Mouse (Mus musculus) MEL (cell line): ENCODE data around the gene Nxf3. TPM values are rescaled to one million over a fixed set of nuclear protein-coding genes. Genes with fewer than 3 reads are reported as not detected.

Source experiments
- DNase-seq: peaks from one replicate; pipeline ENCODE4 v3.0.0; 2011; ENCODE audit warnings: low read depth, low spot score
- H3K27ac ChIP-seq: 2 replicates; pipeline ENCODE4 v1.5.1; 2012; ENCODE audit warnings: low read depth, mild to moderate bottlenecking, control low read depth, low read length, moderate library complexity; ENCODE audit not compliant: control insufficient read depth
- H3K27me3 ChIP-seq, 2 experiments: fragments of 150-350 bp in 1 of 2; sonication (generic) in 1 of 2; 2 replicates each; pipeline ENCODE4 v1.6.1; 2012; ENCODE audit warnings: low read length in 2 of 2, mild to moderate bottlenecking in 2 of 2, improper control_type of control experiment in 1 of 2, moderate library complexity in 1 of 2; ENCODE audit not compliant: insufficient read depth in 2 of 2, control insufficient read depth in 1 of 2
- H3K36me3 ChIP-seq, 2 experiments: 2 replicates each; pipeline ENCODE4 v1.6.1; 2012 to 2014; ENCODE audit warnings: low read length in 2 of 2, improper control_type of control experiment in 1 of 2, inconsistent platforms in 1 of 2, mild to moderate bottlenecking in 1 of 2; ENCODE audit not compliant: insufficient read depth in 2 of 2, control insufficient read depth in 1 of 2
- H3K4me1 ChIP-seq, 2 experiments: fragments of 150-350 bp in 1 of 2; sonication (generic) in 1 of 2; 2 replicates each; pipeline ENCODE4 v1.6.1; 2012; ENCODE audit warnings: low read length in 2 of 2, improper control_type of control experiment in 1 of 2, mild to moderate bottlenecking in 1 of 2; ENCODE audit not compliant: insufficient read depth in 2 of 2, control insufficient read depth in 1 of 2
- H3K4me3 ChIP-seq, 2 experiments: fragments of 150-350 bp in 1 of 2; sonication (generic) in 1 of 2; 2 replicates each; pipeline ENCODE4 v1.5.1; 2012; ENCODE audit warnings: low read depth in 2 of 2, low read length in 2 of 2, mild to moderate bottlenecking in 2 of 2, moderate library complexity in 2 of 2, control low read depth in 1 of 2, improper control_type of control experiment in 1 of 2; ENCODE audit not compliant: control insufficient read depth in 1 of 2, insufficient read depth in 1 of 2
- H3K79me2 ChIP-seq: 2 replicates; pipeline ENCODE4 v1.6.1; 2012; ENCODE audit warnings: mild to moderate bottlenecking, low read length, moderate library complexity; ENCODE audit not compliant: control insufficient read depth, poor library complexity, insufficient read depth
- H3K9ac ChIP-seq: 2 replicates; pipeline ENCODE4 v1.6.1; 2012; ENCODE audit warnings: low read depth, mild to moderate bottlenecking, control low read depth, low read length, moderate library complexity; ENCODE audit not compliant: control insufficient read depth, poor library complexity, severe bottlenecking
- H3K9me3 ChIP-seq: fragments of 150-350 bp; sonication (generic); replicated peaks from 2 replicates; pipeline ENCODE4 v1.6.1; 2012; ENCODE audit warnings: mild to moderate bottlenecking, low read length, improper control_type of control experiment, moderate library complexity; ENCODE audit not compliant: insufficient read depth
- CHD2 ChIP-seq: IDR thresholded peaks from 2 replicates; pipeline ENCODE4 v1.6.1; 2011; ENCODE audit warnings: low read length, improper control_type of control experiment
- E2F4 ChIP-seq: IDR thresholded peaks from 2 replicates; pipeline ENCODE4 v1.6.1; 2011; ENCODE audit warnings: low read depth, low read length, improper control_type of control experiment, borderline replicate concordance
- ETS1 ChIP-seq: IDR thresholded peaks from 2 replicates; pipeline ENCODE4 v1.6.1; 2012; ENCODE audit warnings: low read depth, mild to moderate bottlenecking, inconsistent platforms, low read length, improper control_type of control experiment, moderate library complexity
- GABPA ChIP-seq: IDR thresholded peaks from 2 replicates; pipeline ENCODE4 v1.6.1; 2012; ENCODE audit warnings: low read depth, mild to moderate bottlenecking, inconsistent platforms, low read length, improper control_type of control experiment, moderate library complexity
- HCFC1 ChIP-seq: IDR thresholded peaks from 2 replicates; pipeline ENCODE4 v1.6.1; 2012; ENCODE audit warnings: low read depth, mild to moderate bottlenecking, inconsistent platforms, low read length, improper control_type of control experiment, moderate library complexity
- MAFK ChIP-seq: IDR thresholded peaks from 2 replicates; pipeline ENCODE4 v1.6.1; 2011; ENCODE audit warnings: low read depth, mild to moderate bottlenecking, low read length, improper control_type of control experiment, borderline replicate concordance
- MAZ ChIP-seq: IDR thresholded peaks from 2 replicates; pipeline ENCODE4 v1.6.1; 2012; ENCODE audit warnings: low read depth, mild to moderate bottlenecking, inconsistent platforms, low read length, improper control_type of control experiment
- MEF2A ChIP-seq: IDR thresholded peaks from 2 replicates; pipeline ENCODE4 v1.6.1; 2014; ENCODE audit warnings: low read depth, mild to moderate bottlenecking, inconsistent platforms, low read length, improper control_type of control experiment; ENCODE audit not compliant: poor library complexity, insufficient replicate concordance, severe bottlenecking; ENCODE audit errors: extremely low read depth
- MXI1 ChIP-seq: IDR thresholded peaks from 2 replicates; pipeline ENCODE4 v1.6.1; 2011; ENCODE audit warnings: mild to moderate bottlenecking, low read depth, low read length, improper control_type of control experiment
- MYB ChIP-seq: IDR thresholded peaks from 2 replicates; pipeline ENCODE4 v1.6.1; 2011; ENCODE audit warnings: mild to moderate bottlenecking, low read depth, low read length, improper control_type of control experiment
- NELFE ChIP-seq: IDR thresholded peaks from 2 replicates; pipeline ENCODE4 v1.6.1; 2011; ENCODE audit warnings: low read depth, low read length, improper control_type of control experiment
- POLR2A ChIP-seq, 2 experiments: IDR thresholded peaks; 2 replicates each; pipeline ENCODE4 v1.6.1; 2011 to 2012; ENCODE audit warnings: low read length in 2 of 2, mild to moderate bottlenecking in 2 of 2, control low read depth in 1 of 2, improper control_type of control experiment in 1 of 2, low read depth in 1 of 2, moderate library complexity in 1 of 2; ENCODE audit not compliant: control insufficient read depth in 1 of 2, insufficient read depth in 1 of 2, poor library complexity in 1 of 2
- POLR2AphosphoS2 ChIP-seq: IDR thresholded peaks from 2 replicates; pipeline ENCODE4 v1.6.1; 2011; ENCODE audit warnings: low read length, improper control_type of control experiment
- POLR2AphosphoS5 ChIP-seq: IDR thresholded peaks from 2 replicates; pipeline ENCODE4 v1.6.1; 2012; ENCODE audit warnings: low read depth, borderline replicate concordance, mild to moderate bottlenecking, inconsistent platforms, low read length, moderate library complexity, mixed read lengths
- SMC3 ChIP-seq: IDR thresholded peaks from 2 replicates; pipeline ENCODE4 v1.6.1; 2011; ENCODE audit warnings: low read depth, low read length, improper control_type of control experiment
- TBP ChIP-seq: IDR thresholded peaks from 2 replicates; pipeline ENCODE4 v1.8.0; 2011; ENCODE audit warnings: low read depth, low read length, improper control_type of control experiment
- UBTF ChIP-seq: IDR thresholded peaks from 2 replicates; pipeline ENCODE4 v1.6.1; 2012; ENCODE audit warnings: low read depth, mild to moderate bottlenecking, inconsistent platforms, low read length, improper control_type of control experiment, moderate library complexity, borderline replicate concordance; ENCODE audit not compliant: insufficient read depth
- USF2 ChIP-seq, 2 experiments: IDR thresholded peaks; 2 replicates each; pipeline ENCODE4 v1.6.1; 2011 to 2012; ENCODE audit warnings: improper control_type of control experiment in 2 of 2, low read length in 2 of 2, borderline replicate concordance in 1 of 2, inconsistent platforms in 1 of 2, low read depth in 1 of 2, mild to moderate bottlenecking in 1 of 2; ENCODE audit not compliant: insufficient read depth in 1 of 2
- polyA plus RNA-seq, 2 experiments: library from polyadenylated mRNA; stranded (reverse) in 1 of 2; unstranded in 1 of 2; fragments of >175 nt in 1 of 2; fragments of >200 nt in 1 of 2; gene quantifications; 2 replicates each; pipeline versions ENCODE4 v1.2.1 to v1.2.4; 2012; ENCODE audit warnings: low replicate concordance in 2 of 2, low read depth in 1 of 2; ENCODE audit not compliant: insufficient read length in 2 of 2, insufficient read depth in 1 of 2, missing spikeins in 1 of 2
- total RNA-seq: library from RNA; depleted of rRNA; stranded (reverse); fragments of 300-350 nt; gene quantifications from 2 replicates; pipeline ENCODE4 v1.2.3, GENCODE M21; 2012

Gene Nxf3
- total and polyA plus RNA-seq, 3 experiments: 0.08 TPM; not detected in 2

DNA sequence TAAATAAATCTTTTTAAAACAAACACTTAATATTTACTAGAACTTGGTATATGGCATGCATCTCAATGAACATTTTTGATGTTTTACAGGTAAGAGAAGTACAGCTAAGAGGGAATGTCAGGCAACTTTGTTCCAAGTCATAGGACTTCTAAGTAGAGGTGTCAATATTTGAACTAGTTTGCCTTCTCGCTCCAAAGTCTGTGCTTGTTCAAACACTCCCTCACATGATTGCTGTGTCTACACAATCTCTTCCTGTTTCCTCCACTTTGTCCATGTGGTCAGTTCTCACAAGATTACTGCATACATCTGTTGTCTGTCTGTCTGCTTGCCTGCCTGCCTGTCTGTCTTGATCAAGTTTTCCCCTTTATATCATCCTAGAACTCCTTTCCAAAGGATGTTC lies 24.4 kb downstream of the Nxf3 start:
- no peak for DNase-seq
- Histone ChIP-seq H3K9me3 (no peaks in the 10 kb centered on the region), H3K27ac (no peak overlapping the region), H3K4me3 (no peak overlapping the region), H3K27me3 (no peaks in the 10 kb centered on the region; a peak in 3 of 4 replicates), H3K36me3 (no peaks in the 10 kb centered on the region), H3K4me1 (no peaks in the 10 kb centered on the region), H3K79me2 (no peaks in the 10 kb centered on the region), H3K9ac (no peak overlapping the region)
- TF ChIP-seq SMC3 (no peak), POLR2A (IDR thresholded peaks at IDR 0.05; ENCODE audit: control insufficient read depth in 1 of 2, insufficient read depth in 1 of 2, low read depth in 1 of 2, low read length in 2 of 2, poor library complexity in 1 of 2) (no peak), MXI1 (no peak), UBTF (no peak), NELFE (no peak), HCFC1 (no peak)

DNA sequence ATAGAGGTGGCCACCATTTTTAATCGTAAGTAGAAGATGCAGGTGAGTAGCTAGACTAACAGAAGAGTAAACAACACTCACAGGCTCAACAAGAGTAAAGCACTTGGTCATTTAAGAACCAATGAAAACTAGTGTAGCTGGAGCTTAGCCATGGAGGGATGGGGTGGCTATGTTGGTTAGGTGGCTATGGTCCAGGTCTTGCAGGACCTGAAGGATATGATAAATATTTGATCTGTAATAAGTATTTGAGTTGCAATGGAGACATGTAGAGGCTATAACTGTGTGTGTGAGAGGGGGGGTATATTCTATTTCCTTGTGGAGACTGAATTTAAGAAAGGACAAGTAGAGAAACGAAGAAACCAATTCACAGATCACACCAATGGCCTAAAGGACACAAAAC lies 33.8 kb downstream of the Nxf3 start:
- H3K27me3 ChIP-seq: no peaks in the 10 kb centered on the region; a peak in 2 of 4 replicates
- H3K36me3 ChIP-seq: no peaks in the 10 kb centered on the region
- no peaks in the 10 kb centered on the region for H3K79me2 ChIP-seq
- DNase-seq: no peak
- no peaks in the 10 kb centered on the region for H3K4me1 ChIP-seq
- no peak for TF ChIP-seq E2F4
- no peak for TF ChIP-seq POLR2AphosphoS2
- no peak for TF ChIP-seq ETS1
- TF ChIP-seq TBP: no peak
- no peak for TF ChIP-seq MAZ
- TF ChIP-seq CHD2: no peak
- TF ChIP-seq MXI1: no peak
- no peak for TF ChIP-seq MYB
- TF ChIP-seq MAFK: no peak
- no peak for TF ChIP-seq MEF2A
- TF ChIP-seq SMC3: no peak
- no peak for TF ChIP-seq GABPA
- TF ChIP-seq POLR2AphosphoS5: no peak
- TF ChIP-seq USF2 (IDR thresholded peaks at IDR 0.05; ENCODE audit: borderline replicate concordance in 1 of 2, insufficient read depth in 1 of 2, low read depth in 1 of 2, low read length in 2 of 2): no peak
- H3K9me3 ChIP-seq: no peaks in the 10 kb centered on the region
- no peak overlapping the region for H3K4me3 ChIP-seq
- H3K9ac ChIP-seq: no peak overlapping the region
- H3K27ac ChIP-seq: no peak overlapping the region
